Mouse (Mus musculus): ENCODE measurements at regions not wholly inside any gene's neighbourhood (a gene's known extent, or its start where the extent isn't known, plus 50 kb on each side); places are given as distances from the start of the nearest gene placed in this dataset.
A peak's percentile ranks its signal among the peaks of the same experiment; 100 is the strongest.

- peak; percentile 51 for DNase-seq (ENCODE audit: low spot score)
Observed at GRCm38 (mm10) chr7:70117930-70118922, 248.3 kb downstream of the Nr2f2 start.

GRCm38 (mm10) chr7:70109013-70109412 lies 257.5 kb downstream of the Nr2f2 start:
- DNase-seq (ENCODE audit: low spot score) = no peak

DNA sequence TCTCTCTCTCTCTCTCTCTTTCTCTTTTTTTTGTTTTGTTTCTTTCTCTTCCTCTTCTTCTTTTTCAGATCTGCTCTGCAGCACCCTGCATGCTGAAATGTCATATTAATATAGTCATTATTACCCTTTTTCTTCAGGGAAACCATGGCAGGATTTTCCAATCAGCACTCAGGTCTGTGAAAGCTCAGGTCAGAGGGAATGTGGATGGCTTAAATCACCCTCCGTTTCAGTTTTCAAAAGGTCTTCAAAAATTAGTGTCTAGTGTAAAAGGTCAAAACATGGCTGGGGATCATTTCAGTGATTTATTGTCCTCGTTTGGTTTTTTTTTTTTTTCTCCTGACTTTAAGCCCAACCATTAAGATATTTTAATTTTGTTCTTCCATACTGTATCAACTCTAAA lies 261.5 kb downstream of the Nr2f2 start:
- DNase-seq (ENCODE audit: low spot score) = no peak

DNA sequence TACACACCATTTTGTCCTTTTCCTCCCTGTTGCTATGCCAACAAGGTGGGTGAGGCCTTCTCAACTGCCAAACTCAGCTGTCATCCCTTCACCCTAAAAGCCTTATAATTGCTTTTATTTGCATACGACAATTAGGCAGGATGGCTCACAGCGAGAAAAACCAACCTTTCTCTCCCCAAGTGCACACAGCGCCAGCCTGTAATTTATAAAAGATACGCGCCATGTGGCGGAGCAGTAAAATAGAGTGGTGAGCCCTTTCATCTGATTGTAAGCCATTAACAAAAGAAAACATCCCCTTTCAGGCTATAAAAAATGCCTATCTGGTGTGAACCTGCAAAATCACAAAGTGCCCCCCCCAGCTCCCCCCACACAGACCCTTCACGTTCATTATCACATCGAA lies 262.0 kb downstream of the Nr2f2 start:
- DNase-seq (ENCODE audit: low spot score) = peak; percentile 58

DNA sequence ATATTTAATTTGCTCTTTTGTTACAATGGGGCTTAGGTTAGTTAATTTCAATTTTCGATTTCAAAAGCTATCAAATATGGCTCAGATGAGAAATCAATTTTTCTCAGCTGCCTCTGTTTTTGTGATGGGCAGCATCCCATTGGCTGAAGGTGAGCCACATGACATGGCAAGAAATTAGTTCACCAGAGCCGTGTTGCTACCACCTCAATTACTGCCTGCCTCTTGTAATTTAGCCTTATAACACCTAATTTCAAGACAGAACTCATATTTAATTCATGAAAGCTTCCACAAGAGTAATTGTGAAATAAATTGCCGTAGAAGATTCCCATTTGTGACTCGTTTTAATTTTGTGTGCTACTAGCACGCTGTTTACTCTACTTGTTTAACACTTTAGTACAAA lies 262.9 kb downstream of the Nr2f2 start:
- DNase-seq (ENCODE audit: low spot score) = no peak

- no peak for DNase-seq (ENCODE audit: low spot score)
Observed at GRCm38 (mm10) chr7:70099001-70099400, 267.5 kb downstream of the Nr2f2 start.

DNA sequence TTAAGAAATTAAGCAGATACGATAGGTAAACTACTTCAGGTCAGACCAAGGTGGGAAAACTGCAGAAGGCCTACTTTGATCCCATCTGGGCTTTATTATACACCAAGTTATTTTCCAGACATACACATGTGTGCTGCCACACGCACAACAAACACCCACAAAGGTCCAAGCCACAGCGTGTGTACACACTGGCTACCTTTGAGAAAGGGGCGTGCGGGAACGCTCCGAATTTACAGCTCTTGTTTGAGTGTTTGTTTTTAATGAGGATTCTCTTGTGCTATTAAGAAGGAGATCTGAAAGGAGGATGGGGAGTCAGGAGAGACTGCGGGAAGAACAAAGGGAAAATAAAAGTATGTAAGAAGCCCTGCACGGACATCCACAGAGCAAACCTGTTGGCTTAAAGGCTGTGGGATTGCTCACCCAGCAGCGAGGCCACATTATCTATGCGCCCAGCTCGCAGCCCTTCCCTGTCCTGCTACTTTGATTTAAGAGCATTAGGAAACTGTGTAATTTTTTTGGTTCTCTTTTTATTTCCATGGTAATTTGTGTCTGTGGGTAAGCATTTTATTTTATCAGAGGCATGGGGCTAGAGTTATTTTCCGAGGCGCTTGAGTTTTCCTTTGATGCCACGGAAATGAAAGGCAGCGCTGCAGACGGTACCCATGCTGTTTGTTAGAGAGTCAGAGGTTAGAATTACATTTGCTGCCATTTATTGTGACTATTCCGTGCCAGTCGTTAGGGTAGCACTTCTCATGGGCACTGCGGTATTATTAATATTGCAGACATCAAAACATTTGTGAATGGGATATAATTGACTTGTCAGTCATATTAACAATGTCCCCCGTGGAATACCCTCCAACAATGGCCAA lies 272.4 kb downstream of the Nr2f2 start:
- no peak for DNase-seq (ENCODE audit: low spot score)

GRCm38 (mm10) chr7:70092089-70092488 lies 274.4 kb downstream of the Nr2f2 start:
- DNase-seq (ENCODE audit: low spot score) = no peak

DNA sequence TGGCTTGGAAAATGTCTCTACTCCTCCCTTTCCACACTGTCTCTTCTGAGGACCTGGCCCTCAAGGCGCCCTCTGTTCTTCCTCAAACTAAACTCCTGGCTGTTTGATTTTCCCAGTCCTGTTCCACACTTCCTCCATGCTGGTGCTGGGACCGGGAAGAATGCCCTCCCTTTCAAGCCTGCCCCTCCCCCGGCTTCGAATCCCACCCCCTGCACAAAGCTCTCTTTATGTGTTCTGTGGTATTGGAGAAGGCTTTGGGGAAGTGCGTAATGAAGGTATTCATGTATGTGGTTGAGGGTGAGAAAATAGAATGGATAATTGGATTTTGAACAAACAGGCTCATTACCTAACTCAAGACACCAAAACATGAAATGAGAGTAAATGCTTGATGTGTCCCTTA lies 277.4 kb downstream of the Nr2f2 start:
- no peak for DNase-seq (ENCODE audit: low spot score)

DNA sequence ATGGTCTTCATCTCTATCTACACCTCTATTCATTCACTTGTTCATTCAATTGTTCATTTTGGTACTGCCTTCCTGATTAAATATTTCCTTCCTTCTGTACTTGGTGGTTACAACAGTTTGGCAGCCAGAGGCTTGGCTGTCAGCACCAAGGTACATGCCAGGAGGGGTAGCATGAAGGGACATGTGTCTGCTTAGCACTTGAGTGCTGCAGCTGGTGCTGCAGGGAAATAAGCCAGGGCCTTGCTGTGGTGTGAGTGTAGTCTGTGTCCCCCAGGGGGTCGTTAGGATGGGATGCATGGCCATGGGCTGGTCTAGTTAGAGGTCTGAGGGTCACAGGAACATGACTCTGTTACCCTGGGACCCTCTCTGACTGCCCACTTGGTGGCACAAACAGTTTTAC lies 296.9 kb downstream of the Nr2f2 start:
- no peak for DNase-seq (ENCODE audit: low spot score)

GRCm38 (mm10) chr7:70067828-70068719 lies 298.5 kb downstream of the Nr2f2 start:
- peak; percentile 79 for DNase-seq (ENCODE audit: low spot score)

GRCm38 (mm10) chr7:70067071-70067470 lies 299.5 kb downstream of the Nr2f2 start:
- DNase-seq (ENCODE audit: low spot score) = no peak

GRCm38 (mm10) chr7:70066448-70066847 lies 300.1 kb downstream of the Nr2f2 start:
- no peak for DNase-seq (ENCODE audit: low spot score)

DNA sequence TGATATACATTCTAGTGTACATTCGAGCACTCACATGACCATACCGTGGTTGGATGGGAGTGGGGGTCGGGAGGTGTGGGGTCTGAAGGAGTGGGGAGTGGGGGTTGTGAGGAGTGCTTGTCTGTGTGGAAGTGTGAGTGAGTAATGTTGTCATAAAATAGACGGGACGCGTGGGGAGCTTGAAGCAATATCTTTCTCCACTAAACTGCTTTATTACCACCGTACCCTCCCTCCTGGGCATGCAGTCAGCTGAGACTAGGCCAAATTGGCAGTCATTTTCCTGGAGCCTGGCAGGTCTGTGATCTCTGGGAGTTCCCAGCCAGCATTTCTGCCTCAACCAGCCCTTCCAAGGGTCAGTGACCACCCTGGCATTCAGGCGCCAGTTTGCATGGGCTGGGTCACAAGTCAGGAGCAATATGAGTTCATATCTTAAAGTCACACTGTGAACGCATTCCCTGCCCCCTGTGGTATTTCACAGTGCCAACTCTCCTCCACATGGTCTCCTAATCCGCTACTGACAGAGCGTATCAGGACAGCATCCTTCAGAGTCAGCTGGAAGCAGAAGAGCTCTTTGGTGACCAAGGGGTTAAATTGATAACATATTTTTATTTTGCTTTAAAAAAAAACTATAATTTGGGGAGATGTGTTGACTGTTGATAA lies 300.9 kb downstream of the Nr2f2 start:
- DNase-seq (ENCODE audit: low spot score) = no peak

DNA sequence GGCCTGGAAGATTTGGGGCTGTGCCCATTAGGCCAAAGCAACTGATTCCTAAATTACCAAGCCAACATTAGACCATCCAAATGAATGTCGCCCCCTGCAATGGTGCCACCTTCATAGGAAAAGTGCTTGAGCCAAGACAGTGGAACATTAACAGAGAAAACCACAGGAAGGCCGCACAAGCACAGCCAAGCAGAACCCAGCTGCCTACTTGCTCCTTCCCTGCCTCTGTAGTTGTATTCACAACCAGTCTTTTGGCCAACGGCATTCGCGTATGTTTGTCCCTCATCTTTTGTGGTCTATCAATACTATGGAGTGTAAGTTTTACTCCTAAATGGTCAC lies 319.2 kb downstream of the Nr2f2 start:
- DNase-seq (ENCODE audit: low spot score) = no peak

DNA sequence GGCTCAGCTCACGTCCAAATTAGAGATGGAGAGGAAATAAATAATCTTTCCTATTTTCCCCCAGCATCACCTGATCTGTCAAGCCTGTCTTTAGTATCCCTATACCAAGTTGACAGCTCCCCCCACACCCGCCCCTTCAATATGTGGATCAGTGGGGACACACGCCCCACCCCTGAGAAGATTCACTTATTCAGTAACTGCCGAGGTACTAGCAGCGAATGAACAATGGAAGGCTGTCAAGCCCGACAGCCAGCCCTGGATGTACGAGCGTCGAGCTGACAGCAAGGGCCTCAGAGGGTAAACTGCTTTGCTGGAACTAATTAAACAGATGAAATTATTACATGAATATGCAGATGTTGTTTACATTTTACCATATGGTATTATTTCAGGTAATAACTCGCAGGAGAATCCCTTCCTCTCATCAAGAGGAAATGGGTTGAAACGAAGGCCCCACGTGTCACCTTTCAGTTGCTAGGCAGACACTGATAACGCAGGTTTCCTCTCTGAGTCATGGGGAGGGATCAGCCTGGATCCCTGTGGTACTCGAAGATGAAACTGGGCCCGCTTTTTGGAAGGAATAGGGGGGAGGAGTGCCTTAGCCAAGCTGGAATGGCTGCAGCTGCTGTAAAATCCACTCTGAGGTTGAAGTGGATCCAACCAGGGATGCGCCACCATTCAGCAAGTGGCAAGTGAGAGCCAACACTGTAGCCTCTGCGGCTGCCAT lies 319.7 kb downstream of the Nr2f2 start:
- no peak for DNase-seq (ENCODE audit: low spot score)

- DNase-seq (ENCODE audit: low spot score) = no peak
Observed at GRCm38 (mm10) chr7:70037011-70037410, 329.5 kb downstream of the Nr2f2 start.

GRCm38 (mm10) chr7:70032857-70033256 lies 333.7 kb downstream of the Nr2f2 start:
- no peak for DNase-seq (ENCODE audit: low spot score)

GRCm38 (mm10) chr7:70029311-70029710 lies 337.2 kb downstream of the Nr2f2 start:
- DNase-seq (ENCODE audit: low spot score) = no peak

- DNase-seq (ENCODE audit: low spot score) = no peak
Observed at GRCm38 (mm10) chr7:70025527-70025926, 341.0 kb downstream of the Nr2f2 start.

GRCm38 (mm10) chr7:70016611-70017010 lies 349.9 kb downstream of the Nr2f2 start:
- no peak for DNase-seq (ENCODE audit: low spot score)
